Mouse (Mus musculus) layer of hippocampus, adult 6 months (tissue): ENCODE results near the gene Trim10. TPM values are rescaled to one million over a fixed set of nuclear protein-coding genes. Genes with fewer than 3 reads are reported as not detected.

ENCODE experiments used
- long read RNA-seq, 2 experiments: library from polyadenylated mRNA; unstranded; transcript quantifications; one replicate each; pipeline ENCODE4 v2.0.0; 2019 to 2020
- polyA plus RNA-seq: library from polyadenylated mRNA; unstranded; fragments of <200 nt; fragmentation: Nextera tagmentation; gene quantifications from 2 replicates; pipeline ENCODE4 v1.2.3, GENCODE M21; 2021

Trim10 gene
- not detected in 2 replicates for polyA plus RNA-seq
- long read RNA-seq, experiment 1, result 0 reads
- long read RNA-seq, experiment 2, result 0 reads

DNA sequence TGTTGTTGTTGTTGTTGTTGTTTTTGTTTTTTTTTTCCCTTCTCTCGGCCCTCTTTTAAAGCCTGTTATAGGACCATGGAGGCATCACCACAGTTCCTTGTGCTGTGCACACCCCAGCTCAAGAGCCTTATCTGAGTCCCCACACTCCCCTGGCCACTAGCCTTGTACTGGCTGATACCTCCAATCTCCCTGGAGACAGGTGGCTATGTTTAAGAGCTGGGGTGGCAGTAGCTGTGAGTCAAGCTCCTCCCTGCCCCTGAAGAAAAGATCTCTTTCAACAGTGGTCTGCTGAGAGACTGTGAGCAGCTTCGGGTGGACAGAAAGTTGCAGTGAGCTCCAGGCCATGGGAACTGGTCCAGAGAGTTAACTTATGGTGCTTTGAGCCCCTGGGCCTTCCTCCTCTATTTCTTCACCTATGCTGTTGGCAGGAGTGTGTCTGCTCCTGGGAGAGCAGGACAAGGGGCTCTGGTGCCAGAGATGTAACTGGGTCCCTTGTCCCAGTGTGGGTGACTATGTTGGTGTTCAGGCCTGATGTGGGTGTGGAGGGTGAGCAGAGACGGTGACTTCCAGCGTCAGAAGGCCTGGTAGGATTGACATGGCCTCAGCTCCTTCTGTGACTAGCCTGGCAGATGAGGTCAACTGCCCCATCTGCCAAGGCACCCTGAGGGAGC, at the start of gene Trim10:
Gene Trim10 (plus strand): TSS at position 291 of the 671 bp plus-strand sequence.

DNA sequence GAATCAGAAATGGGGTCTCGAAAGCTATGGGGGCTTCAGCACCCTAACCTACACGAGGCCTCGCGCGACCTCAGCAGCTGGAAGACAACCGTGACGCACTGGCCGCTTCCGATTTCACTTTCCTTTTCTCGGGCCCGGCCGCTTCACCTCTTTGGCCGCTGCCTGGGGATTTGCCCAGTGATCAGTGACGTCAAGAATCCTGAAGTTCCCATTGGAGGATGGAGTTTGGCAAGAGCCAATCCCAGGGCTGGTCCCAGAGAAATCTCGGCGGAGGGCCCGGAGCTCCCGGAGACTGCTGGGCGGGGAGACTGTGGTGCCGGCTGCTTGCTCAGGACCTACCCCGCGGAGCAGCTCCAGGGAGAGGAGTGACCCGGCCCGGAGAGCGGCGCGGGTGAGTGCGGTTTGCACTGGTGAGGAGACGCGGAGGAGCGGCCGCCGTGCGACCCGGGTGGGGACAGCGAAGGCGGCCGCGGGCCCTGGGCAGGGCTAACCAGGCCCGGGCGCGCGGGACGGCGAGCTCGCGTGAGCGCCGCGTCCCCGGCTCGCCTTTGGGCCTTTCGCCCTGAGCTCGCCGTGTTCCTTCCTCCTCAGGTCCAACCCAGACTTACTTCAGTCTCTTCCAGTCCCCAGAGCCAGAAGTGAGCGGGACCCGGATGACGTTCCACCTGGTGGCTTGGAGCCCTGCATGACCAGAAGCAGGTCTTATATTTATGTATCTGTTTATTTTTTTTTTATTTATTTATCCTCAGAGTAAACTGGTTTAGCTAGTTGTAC, 32.3 kb upstream of the Trim10 start, which contains the start of gene Trim26:
Gene Trim26 (plus strand): TSS at position 261 of the 774 bp plus-strand sequence.

DNA sequence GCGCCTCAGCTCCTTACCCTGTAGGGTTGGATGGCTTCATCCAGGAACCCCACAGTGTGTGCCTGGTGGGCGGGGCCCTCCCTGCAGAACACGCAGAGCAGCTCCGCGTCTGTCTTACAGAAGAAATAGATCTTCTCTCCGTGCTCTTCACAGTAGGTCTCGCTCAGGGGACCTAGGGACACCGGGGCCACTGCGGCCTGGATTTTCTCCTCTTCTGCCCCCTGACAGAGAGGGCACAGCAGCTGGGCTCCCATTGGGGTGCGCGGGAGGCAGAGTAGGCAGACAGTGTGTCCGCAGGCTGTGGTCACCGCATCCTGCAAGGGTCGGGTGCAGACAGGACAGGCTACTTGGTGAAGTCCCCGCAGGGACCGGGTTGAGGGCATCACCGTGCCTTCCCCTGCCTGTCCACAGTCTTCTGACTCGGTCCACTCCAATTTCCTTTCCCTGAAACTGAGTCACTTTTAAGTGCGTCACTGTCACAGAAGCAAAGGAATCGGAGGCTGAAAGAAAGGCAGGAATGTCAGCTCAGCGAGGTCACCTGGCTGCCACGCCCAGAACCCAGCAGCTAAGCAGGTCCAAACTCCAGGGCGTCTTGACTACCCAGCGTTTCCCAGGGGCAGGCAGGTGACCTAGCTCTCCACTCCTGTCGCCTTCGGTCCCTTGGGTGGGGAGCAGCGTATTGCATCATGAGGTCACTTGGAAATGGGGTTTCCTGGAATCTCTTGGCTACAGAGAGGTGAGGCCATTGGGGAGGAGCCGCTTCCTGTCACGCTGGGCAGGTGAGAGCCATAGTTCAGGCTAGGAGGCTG, 2.5 kb upstream of the Trim10 start, which contains the start of gene Trim15:
Gene Trim15 (minus strand): TSS at position 492 of the 809 bp plus-strand sequence.

DNA sequence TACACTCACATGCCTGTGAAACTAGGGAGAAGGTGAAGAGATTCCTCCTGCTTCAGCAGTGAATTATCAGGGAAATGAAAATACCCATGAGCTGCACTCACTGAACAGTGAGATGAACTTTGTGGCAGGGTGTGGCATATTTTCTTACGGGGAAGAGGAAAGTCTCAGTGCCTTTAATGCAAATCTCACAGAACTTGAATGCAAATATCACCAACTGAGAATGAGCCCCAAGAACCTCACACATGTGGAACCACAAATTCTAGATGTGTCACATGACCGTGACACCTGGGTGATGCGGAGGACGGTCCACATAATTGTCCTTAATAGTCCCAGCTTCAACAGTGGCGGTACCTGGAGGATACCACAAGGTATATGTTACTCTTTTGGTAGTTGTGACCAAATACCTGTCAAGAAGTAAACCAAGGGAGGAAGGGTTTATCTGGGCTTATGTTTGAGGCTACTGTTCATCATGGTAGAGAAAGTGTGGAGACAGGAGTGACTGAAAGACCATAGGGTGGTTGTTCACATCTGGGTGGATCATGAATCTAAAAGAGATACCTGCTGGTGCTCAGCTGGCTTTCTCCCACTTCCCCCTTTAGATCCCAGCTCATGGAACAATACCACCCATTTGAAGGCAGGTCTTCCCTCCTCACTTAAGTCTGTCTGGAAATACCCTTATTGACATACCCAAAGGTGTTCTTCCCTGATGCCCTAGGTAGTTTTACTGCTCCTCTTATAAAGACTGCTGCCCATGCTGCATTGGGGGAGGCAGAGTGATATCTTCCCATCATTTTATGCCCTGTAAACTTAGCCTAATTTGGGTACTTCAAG, 20.9 kb downstream of the Trim10 start, which contains the start of gene Trim40:
Gene Trim40 (minus strand): TSS at position 51 of the 831 bp plus-strand sequence.

DNA sequence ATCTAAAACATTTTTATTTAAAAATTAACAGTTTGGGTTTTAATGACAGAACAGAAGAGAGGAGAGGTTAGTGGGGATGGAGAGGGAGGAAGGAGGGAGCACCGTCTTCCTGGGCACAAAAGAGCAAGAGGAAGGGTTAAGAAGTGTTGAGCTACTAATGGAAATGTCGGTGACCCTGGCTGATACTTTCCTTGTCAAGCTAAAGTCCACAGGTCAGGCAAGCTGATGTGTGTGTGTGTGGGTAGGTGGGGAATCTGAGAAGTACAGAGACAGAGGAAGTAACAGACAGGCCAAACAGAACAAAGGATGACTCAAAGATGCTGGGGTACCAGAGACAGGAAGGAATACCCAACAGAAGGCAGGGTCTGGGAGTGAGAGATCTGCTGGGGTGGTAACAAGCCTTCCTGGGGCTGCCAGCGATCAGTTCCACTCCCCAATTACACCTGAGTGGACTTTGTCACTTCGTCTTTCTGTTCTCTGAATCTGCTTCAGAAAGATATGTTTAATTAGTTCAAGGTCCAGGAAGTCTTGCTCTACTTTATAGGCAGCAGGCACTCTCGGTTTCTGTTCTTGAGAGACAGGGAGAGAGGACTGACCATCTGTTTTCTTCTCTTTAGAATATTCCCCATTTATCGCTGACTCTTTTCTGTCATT, 28.3 kb downstream of the Trim10 start, which contains the start of gene Trim31:
Gene Trim31 (plus strand): TSS at position 567 of the 654 bp plus-strand sequence.

Other genes starting within 250 kb of the Trim10 start
- gene H2-M9, start 226.9 kb upstream of the Trim10 start, polyA plus RNA-seq, result not detected in 2 replicates
- not detected in 2 replicates for gene H2-M1, start 197.4 kb upstream of the Trim10 start, polyA plus RNA-seq
- gene H2-M10.5, start 96.7 kb upstream of the Trim10 start, polyA plus RNA-seq, result not detected in 2 replicates
- not detected in 2 replicates for gene H2-M10.6, start 57.4 kb upstream of the Trim10 start, polyA plus RNA-seq
- 10.3 and 11.1 TPM in 2 replicates for gene Trim26, start 32.4 kb upstream of the Trim10 start, polyA plus RNA-seq
- not detected in 2 replicates for gene Trim15, start 2.4 kb upstream of the Trim10 start, polyA plus RNA-seq
- not detected in 2 replicates for gene Trim40, start 20.5 kb downstream of the Trim10 start, polyA plus RNA-seq
- gene Trim31, start 28.5 kb downstream of the Trim10 start, polyA plus RNA-seq, result not detected in 2 replicates
- gene Rnf39, start 73.3 kb downstream of the Trim10 start, polyA plus RNA-seq, result 4.9 and 5.6 TPM in 2 replicates
- gene Ppp1r11, start 82.2 kb downstream of the Trim10 start, polyA plus RNA-seq, result 207 and 224 TPM in 2 replicates
- 76.9 and 81.0 TPM in 2 replicates for gene Znrd1, start 89.0 kb downstream of the Trim10 start, polyA plus RNA-seq
- 6.8 and 7.5 TPM in 2 replicates for gene Znrd1as, start 89.0 kb downstream of the Trim10 start, polyA plus RNA-seq
- gene 2410137M14Rik, start 111.7 kb downstream of the Trim10 start, polyA plus RNA-seq, result not detected in 2 replicates
- 0.15 TPM in 1 of 2 replicates, not detected in the other for gene H2-M5, start 120.0 kb downstream of the Trim10 start, polyA plus RNA-seq
- gene Zfp57, start 131.6 kb downstream of the Trim10 start, polyA plus RNA-seq, result 0.85 and 1.7 TPM in 2 replicates
- 88.1 and 99.0 TPM in 2 replicates for gene Mog, start 153.8 kb downstream of the Trim10 start, polyA plus RNA-seq
- 44.8 and 46.3 TPM in 2 replicates for gene Gabbr1, start 176.4 kb downstream of the Trim10 start, polyA plus RNA-seq
- gene Olfr90, start 218.9 kb downstream of the Trim10 start, polyA plus RNA-seq, result not detected in 2 replicates
- not detected in 2 replicates for gene Olfr91, start 228.7 kb downstream of the Trim10 start, polyA plus RNA-seq